Mouse (Mus musculus): Measurements from ENCODE around the gene Notch2.

GRCm38 (mm10) chr3:98128716-98129115, 115.4 kb downstream of the Notch2 start:
- no peak for TF ChIP-seq CTCF (IDR thresholded peaks at IDR 0.05; ENCODE audit: insufficient read depth, low read length)
- no peak for TF ChIP-seq POLR2A (IDR thresholded peaks at IDR 0.05; ENCODE audit: borderline replicate concordance, extremely low read depth, low read depth, low read length)
